Mouse (Mus musculus) erythroblast, embryonic 14.5 days (primary cell): Measurements from ENCODE around the gene Cd34.

ENCODE experiments used
- GATA1 ChIP-seq: IDR thresholded peaks from 2 replicates; pipeline ENCODE4 v1.6.1; 2012; ENCODE audit warnings: low read length, inconsistent platforms, mixed read lengths
- TAL1 ChIP-seq: IDR thresholded peaks from 3 replicates; pipeline ENCODE4 v1.6.1; 2012; ENCODE audit warnings: low read length, inconsistent platforms, mixed read lengths

DNA sequence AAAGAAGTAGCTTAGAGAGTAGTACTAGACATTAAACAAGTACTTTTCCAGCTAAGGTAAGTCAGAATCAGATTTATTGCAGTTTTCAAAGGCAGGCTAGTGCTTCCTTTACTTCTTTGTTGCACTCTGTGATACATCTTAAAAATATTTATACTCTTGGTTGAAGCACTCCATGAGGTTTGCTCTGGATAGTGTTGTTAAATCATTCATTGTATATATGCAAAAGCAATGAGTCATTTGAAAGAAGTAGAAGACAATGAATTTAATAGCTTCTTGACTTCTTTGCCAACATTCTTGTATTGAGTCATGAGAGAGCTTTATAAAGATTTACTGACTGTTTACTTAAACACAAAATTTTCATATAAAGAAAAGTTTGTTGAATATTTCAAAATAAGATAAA lies 29.7 kb upstream of the Cd34 start:
- TF ChIP-seq GATA1 (no peak), TAL1 (no peak)
